Mouse (Mus musculus): ENCODE results near the gene Srgn. TPM values are rescaled to one million over a fixed set of nuclear protein-coding genes. Genes with fewer than 3 reads are reported as not detected.

Gene Srgn
- 132 TPM for polyA plus RNA-seq (2014; fragmentation: Illumina TruSeq; extraction: RNeasy Lipid Tissue Mini Kit (QIAGEN cat#74804))

GRCm38 (mm10) chr10:62527351-62527750 is at the start of gene Srgn:
Gene Srgn (minus strand): TSS chr10:62527451.

GRCm38 (mm10) chr10:62486618-62487415 is 40.4 kb downstream of the Srgn start, which contains the start of gene Vps26a:
Gene Vps26a (minus strand): TSS chr10:62486805.

DNA sequence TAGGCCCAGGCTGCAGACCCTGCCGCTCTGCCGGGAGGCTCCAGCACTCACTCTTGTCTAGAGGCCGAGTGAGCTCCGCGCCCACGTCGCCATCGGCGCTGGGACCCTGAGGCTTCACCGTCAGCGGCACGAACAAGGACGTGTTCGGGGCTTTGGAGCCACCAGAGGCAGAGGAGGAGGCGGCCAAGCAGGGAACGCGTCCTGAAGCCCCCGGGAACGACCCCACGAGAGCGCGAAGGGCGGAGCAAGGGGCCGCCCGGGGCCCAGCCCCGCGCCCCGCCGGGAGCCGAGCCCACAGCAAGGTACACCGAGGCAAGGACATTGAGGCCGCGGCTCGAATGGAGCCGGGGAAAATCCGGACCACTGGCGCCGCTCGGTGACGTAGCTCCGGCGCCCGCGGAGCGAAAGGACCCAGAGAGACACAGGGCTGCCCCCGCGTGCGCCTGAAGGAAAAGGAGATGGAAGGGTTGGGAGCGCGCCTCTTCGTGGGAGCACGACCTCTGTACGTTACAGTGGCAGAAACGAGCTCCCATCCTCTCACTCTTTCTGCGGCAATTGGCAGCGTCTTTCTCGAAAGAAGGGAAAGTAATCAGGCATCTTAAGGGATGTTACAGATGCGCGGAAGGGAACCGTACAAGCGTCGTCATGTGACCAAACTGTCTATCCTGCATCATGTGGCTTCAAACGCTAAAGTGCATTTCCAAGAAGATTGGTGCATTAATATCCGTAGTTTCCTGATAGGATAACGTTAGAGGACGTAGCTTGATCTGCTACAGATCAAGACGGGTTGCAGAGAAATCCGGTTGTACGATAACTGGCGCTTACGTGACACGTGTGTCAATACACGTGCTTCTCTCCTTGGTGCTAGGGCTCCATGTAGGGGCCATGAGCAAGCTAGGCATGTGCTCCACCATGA is 77.6 kb downstream of the Srgn start, which contains the start of the genes 4930507D05Rik and Supv3l1:
Gene 4930507D05Rik, plus strand, starts transcription at position 126 of the 916 bp plus-strand sequence.
Gene Supv3l1, minus strand, starts transcription at position 375 of the 916 bp plus-strand sequence.

Other genes starting within 250 kb of the Srgn start
- 5.1 TPM for gene Hk1, start 147.5 kb downstream of the Srgn start, polyA plus RNA-seq (2014; fragmentation: Illumina TruSeq; extraction: RNeasy Lipid Tissue Mini Kit (QIAGEN cat#74804))
- gene Hkdc1, start 105.0 kb downstream of the Srgn start, polyA plus RNA-seq (2014; fragmentation: Illumina TruSeq; extraction: RNeasy Lipid Tissue Mini Kit (QIAGEN cat#74804)): not detected
- not detected for gene 4930507D05Rik, start 78.0 kb downstream of the Srgn start, polyA plus RNA-seq (2014; fragmentation: Illumina TruSeq; extraction: RNeasy Lipid Tissue Mini Kit (QIAGEN cat#74804))
- gene Supv3l1, start 77.7 kb downstream of the Srgn start, polyA plus RNA-seq (2014; fragmentation: Illumina TruSeq; extraction: RNeasy Lipid Tissue Mini Kit (QIAGEN cat#74804)): 20.8 TPM
- 232 TPM for gene Vps26a, start 40.6 kb downstream of the Srgn start, polyA plus RNA-seq (2014; fragmentation: Illumina TruSeq; extraction: RNeasy Lipid Tissue Mini Kit (QIAGEN cat#74804))
- gene Kif1bp, start 51.0 kb upstream of the Srgn start, polyA plus RNA-seq (2014; fragmentation: Illumina TruSeq; extraction: RNeasy Lipid Tissue Mini Kit (QIAGEN cat#74804)): 30.3 TPM
- 100 TPM for gene Ddx21, start 74.8 kb upstream of the Srgn start, polyA plus RNA-seq (2014; fragmentation: Illumina TruSeq; extraction: RNeasy Lipid Tissue Mini Kit (QIAGEN cat#74804))
- 241 TPM for gene Ddx50, start 123.8 kb upstream of the Srgn start, polyA plus RNA-seq (2014; fragmentation: Illumina TruSeq; extraction: RNeasy Lipid Tissue Mini Kit (QIAGEN cat#74804))
- 4.4 TPM for gene Stox1, start 198.7 kb upstream of the Srgn start, polyA plus RNA-seq (2014; fragmentation: Illumina TruSeq; extraction: RNeasy Lipid Tissue Mini Kit (QIAGEN cat#74804))